Mouse (Mus musculus): Measurements from ENCODE around the gene Lingo4. TPM values are rescaled to one million over a fixed set of nuclear protein-coding genes. Genes with fewer than 3 reads are reported as not detected.

The Lingo4 gene
- total RNA-seq (2012; rRNA removed) (not detected in 2 replicates), total RNA-seq (2014; rRNA removed) (not detected in 2 replicates), polyA plus RNA-seq (2012; ENCODE audit: insufficient read length, low read depth) (not detected in 2 replicates)

GRCm38 (mm10) chr3:94398217-94398616 is at the start of gene Lingo4:
Gene Lingo4, plus strand, starts transcription at chr3:94398517.
- in situ Hi-C loops (cut with MboI; ENCODE audit: low pct_ligation_motif_present, low pct_unique_long_range_greater_than_20kb, low sequenced_read_pairs), result no loop called here
- DNase-seq (ENCODE audit: extremely low read depth), result no peak

GRCm38 (mm10) chr3:94360812-94361211 is 37.5 kb upstream of the Lingo4 start:
- TF ChIP-seq MXI1 (IDR thresholded peaks at IDR 0.05; ENCODE audit: low read depth, low read length), result no peak
- TF ChIP-seq ZC3H11A (IDR thresholded peaks at IDR 0.05; ENCODE audit: low read depth, low read length), result no peak
- peak; percentile 30; the same call in 1 of the 2 replicates for TF ChIP-seq SMC3 (IDR thresholded peaks at IDR 0.05; ENCODE audit: low read depth, low read length)
- no peak for TF ChIP-seq ZKSCAN1 (IDR thresholded peaks at IDR 0.05; ENCODE audit: borderline replicate concordance, low read depth, low read length)
- TF ChIP-seq ELF1 (IDR thresholded peaks at IDR 0.05; ENCODE audit: low read depth, low read length), result no peak
- TF ChIP-seq GABPA (IDR thresholded peaks at IDR 0.05; ENCODE audit: insufficient replicate concordance, low read depth, low read length), result no peak
- no peak for TF ChIP-seq PAX5 (IDR thresholded peaks at IDR 0.05; ENCODE audit: low read length)
- no peak for TF ChIP-seq CHD2 (IDR thresholded peaks at IDR 0.05; ENCODE audit: low read length)
- TF ChIP-seq CTCF (conservative IDR thresholded peaks at IDR 0.05 in 1 of 2, IDR thresholded peaks at IDR 0.05 in 1 of 2; ENCODE audit: low read depth in 2 of 2, low read length in 2 of 2), result peak in 1 of 2 experiments; percentile 38; a peak in 2 of 4 replicates
- peak; percentile 19 for TF ChIP-seq RAD21 (IDR thresholded peaks at IDR 0.05; ENCODE audit: low read depth, low read length)
- no peak for TF ChIP-seq ETS1 (conservative IDR thresholded peaks at IDR 0.05; ENCODE audit: low read depth, low read length)
- TF ChIP-seq NRF1 (IDR thresholded peaks at IDR 0.05; ENCODE audit: low read depth, low read length), result no peak
- no peaks in the 10 kb centered on the region for H3K27me3 ChIP-seq (replicated peaks)
- H3K4me1 ChIP-seq (ENCODE audit: control insufficient read depth in 1 of 2, insufficient read depth in 2 of 2), result peaks cover 0 to 1% of the 10 kb centered on the region in 2 experiments; a peak in 2 of 4 replicates
- no peak for DNase-seq (ENCODE audit: extremely low read depth)
- no peak overlapping the region for H3K4me2 ChIP-seq (ENCODE audit: insufficient read depth, low read depth, poor library complexity, severe bottlenecking)
- in situ Hi-C loops (cut with MboI; ENCODE audit: low pct_ligation_motif_present, low pct_unique_long_range_greater_than_20kb, low sequenced_read_pairs), result no loop called here
- H3K27ac ChIP-seq (ENCODE audit: insufficient read depth, low read depth), result no peak overlapping the region
- H3K79me2 ChIP-seq (replicated peaks; ENCODE audit: control insufficient read depth, extremely low read depth, insufficient read depth, poor library complexity, severe bottlenecking), result no peaks in the 10 kb centered on the region
- H3K4me3 ChIP-seq (replicated peaks in 1 of 3; ENCODE audit: low read depth in 2 of 3, low read length in 2 of 3, poor library complexity in 1 of 3), result no peak overlapping the region
- dilution Hi-C loops (cut with MboI; ENCODE audit: extremely low pct_ligation_motif_present, extremely low pct_unique_long_range_greater_than_20kb, low sequenced_read_pairs), result no loop called here
- H3K9ac ChIP-seq (ENCODE audit: insufficient read depth, low read depth), result no peak overlapping the region
- H3K36me3 ChIP-seq (replicated peaks in 1 of 2; ENCODE audit: control insufficient read depth in 1 of 2, insufficient read depth in 1 of 2, low read length in 1 of 2), result peaks cover 0 to 11% of the 10 kb centered on the region in 2 experiments
- peaks cover 10% of the 10 kb centered on the region for H3K9me3 ChIP-seq (replicated peaks; ENCODE audit: low read length)

More at GRCm38 (mm10) chr3:94398217-94398616, at the start of gene Lingo4:
- Histone ChIP-seq H3K36me3 (replicated peaks in 1 of 2; ENCODE audit: control insufficient read depth in 1 of 2, insufficient read depth in 1 of 2, low read length in 1 of 2) (no peaks in the 10 kb centered on the region), H3K79me2 (replicated peaks; ENCODE audit: control insufficient read depth, extremely low read depth, insufficient read depth, poor library complexity, severe bottlenecking) (no peaks in the 10 kb centered on the region), H3K27me3 (replicated peaks) (peaks cover 7% of the 10 kb centered on the region), H3K9ac (ENCODE audit: insufficient read depth, low read depth) (no peak within 1 kb of the TSS), H3K4me3 (replicated peaks in 1 of 3; ENCODE audit: low read depth in 2 of 3, low read length in 2 of 3, poor library complexity in 1 of 3) (no peak within 1 kb of the TSS), H3K4me1 (ENCODE audit: control insufficient read depth in 1 of 2, insufficient read depth in 2 of 2) (no peaks in the 10 kb centered on the region), H3K9me3 (replicated peaks; ENCODE audit: low read length) (no peaks in the 10 kb centered on the region), H3K27ac (ENCODE audit: insufficient read depth, low read depth) (no peak within 1 kb of the TSS), H3K4me2 (ENCODE audit: insufficient read depth, low read depth, poor library complexity, severe bottlenecking) (no peak within 1 kb of the TSS)
- no peak for TF ChIP-seq EP300 (IDR thresholded peaks at IDR 0.05; ENCODE audit: low read length)
- no peak for TF ChIP-seq USF2 (conservative IDR thresholded peaks at IDR 0.05; ENCODE audit: low read depth, low read length)
- no peak for TF ChIP-seq CTCF (conservative IDR thresholded peaks at IDR 0.05 in 1 of 2, IDR thresholded peaks at IDR 0.05 in 1 of 2; ENCODE audit: low read depth in 2 of 2, low read length in 2 of 2)
- no peak for TF ChIP-seq POLR2AphosphoS2 (IDR thresholded peaks at IDR 0.05; ENCODE audit: low read depth, low read length)
- TF ChIP-seq POLR2A (IDR thresholded peaks at IDR 0.05; ENCODE audit: low read depth, low read length), result no peak
- TF ChIP-seq MEF2A (IDR thresholded peaks at IDR 0.05; ENCODE audit: borderline replicate concordance, low read depth, low read length), result no peak
- TF ChIP-seq PAX5 (IDR thresholded peaks at IDR 0.05; ENCODE audit: low read length), result no peak
- dilution Hi-C loops (cut with MboI; ENCODE audit: extremely low pct_ligation_motif_present, extremely low pct_unique_long_range_greater_than_20kb, low sequenced_read_pairs), result no loop called here
